Mouse (Mus musculus) brain, embryonic 14.5 days (tissue): ENCODE data around the gene Immp2l.

Source experiments
- CTCF ChIP-seq: fragments of 200-500 bp; IDR thresholded peaks from 2 replicates; pipeline ENCODE4 v1.5.1; 2012; ENCODE audit warnings: inconsistent platforms, mild to moderate bottlenecking, moderate library complexity, borderline replicate concordance; ENCODE audit not compliant: insufficient read depth, insufficient read length; ENCODE audit errors: extremely low read depth
- POLR2A ChIP-seq: fragments of 200-500 bp; IDR thresholded peaks from 2 replicates; pipeline ENCODE4 v1.6.1; 2012; ENCODE audit warnings: mild to moderate bottlenecking, inconsistent platforms, borderline replicate concordance; ENCODE audit not compliant: poor library complexity, insufficient read depth, insufficient read length, severe bottlenecking; ENCODE audit errors: extremely low read depth

GRCm38 (mm10) chr12:41483091-41483592, 459.3 kb downstream of the Immp2l start:
- no peak for TF ChIP-seq CTCF
- TF ChIP-seq POLR2A: no peak
